Mouse (Mus musculus) brain, embryonic 14.5 days (tissue): ENCODE results near the gene Tpcn1. TPM values are rescaled to one million over a fixed set of nuclear protein-coding genes. Genes with fewer than 3 reads are reported as not detected.

ENCODE experiments used
- DNase-seq: peaks from one replicate; pipeline ENCODE4 v3.0.0-alpha.2; 2011; ENCODE audit warnings: low read depth
- CTCF ChIP-seq: fragments of 200-500 bp; IDR thresholded peaks from 2 replicates; pipeline ENCODE4 v1.5.1; 2012; ENCODE audit warnings: inconsistent platforms, mild to moderate bottlenecking, moderate library complexity, borderline replicate concordance; ENCODE audit not compliant: insufficient read depth, insufficient read length; ENCODE audit errors: extremely low read depth
- POLR2A ChIP-seq: fragments of 200-500 bp; IDR thresholded peaks from 2 replicates; pipeline ENCODE4 v1.6.1; 2012; ENCODE audit warnings: mild to moderate bottlenecking, inconsistent platforms, borderline replicate concordance; ENCODE audit not compliant: poor library complexity, insufficient read depth, insufficient read length, severe bottlenecking; ENCODE audit errors: extremely low read depth
- polyA plus RNA-seq: library from polyadenylated mRNA; depleted of rRNA; stranded (reverse); fragments of >200 nt; gene quantifications from 2 replicates; pipeline ENCODE4 v1.2.3, GENCODE M21; 2012

The Tpcn1 gene
- polyA plus RNA-seq, 1 experiment = 32.5 TPM

- no peak for DNase-seq
- TF ChIP-seq CTCF (no peak), POLR2A (no peak)
Observed at GRCm38 (mm10) chr5:120570289-120570897, 18.1 kb downstream of the Tpcn1 start.

- TF ChIP-seq POLR2A = no peak
- TF ChIP-seq CTCF = no peak
- DNase-seq = no peak
Observed at GRCm38 (mm10) chr5:120569791-120570190, 18.7 kb downstream of the Tpcn1 start.

- TF ChIP-seq CTCF (no peak), POLR2A (no peak)
- no peak for DNase-seq
Observed at GRCm38 (mm10) chr5:120568964-120569363, 19.5 kb downstream of the Tpcn1 start.

GRCm38 (mm10) chr5:120568336-120568768, 20.1 kb downstream of the Tpcn1 start:
- DNase-seq = peak; percentile 79
- no peak for TF ChIP-seq POLR2A
- no peak for TF ChIP-seq CTCF

GRCm38 (mm10) chr5:120567761-120568211, 20.7 kb downstream of the Tpcn1 start:
- peak; percentile 84 for DNase-seq
- TF ChIP-seq POLR2A = no peak
- TF ChIP-seq CTCF = no peak

GRCm38 (mm10) chr5:120567253-120567701, 21.2 kb downstream of the Tpcn1 start:
- TF ChIP-seq CTCF (no peak), POLR2A (no peak)

GRCm38 (mm10) chr5:120566681-120567252, 21.7 kb downstream of the Tpcn1 start:
- TF ChIP-seq POLR2A = no peak
- TF ChIP-seq CTCF = no peak
- no peak for DNase-seq

More at GRCm38 (mm10) chr5:120567253-120567701, 21.2 kb downstream of the Tpcn1 start:
- DNase-seq = peak; percentile 87

GRCm38 (mm10) chr5:120566101-120566500, 22.4 kb downstream of the Tpcn1 start:
- peak; percentile 98 for DNase-seq
- TF ChIP-seq POLR2A (no peak), CTCF (no peak)

- DNase-seq = no peak
- TF ChIP-seq POLR2A (no peak), CTCF (no peak)
Observed at GRCm38 (mm10) chr5:120565171-120565905, 23.1 kb downstream of the Tpcn1 start.

GRCm38 (mm10) chr5:120563914-120564311, 24.6 kb downstream of the Tpcn1 start:
- no peak for DNase-seq
- TF ChIP-seq CTCF (no peak), POLR2A (no peak)
